Mouse (Mus musculus) liver, embryonic 14.5 days (tissue): ENCODE measurements around the gene Atp6ap2.

Experiments used
- CTCF ChIP-seq: IDR thresholded peaks from 2 replicates; pipeline ENCODE4 v1.5.1; 2016; ENCODE audit warnings: antibody characterized with exemption, low read depth, control low read depth
- EP300 ChIP-seq: IDR thresholded peaks from 2 replicates; pipeline ENCODE4 v1.6.1; 2016; ENCODE audit warnings: antibody characterized with exemption, low read depth

- TF ChIP-seq CTCF (no peak), EP300 (no peak)
These were observed 4.3 kb upstream of the Atp6ap2 start for GRCm38 (mm10) chrX:12583261-12583660.
